In genomic region chr2:153147715-153148114, GRCm38 (mm10) we compare ENCODE assay signal across 9 mouse cellular contexts. TPM values are rescaled to one million over a fixed set of nuclear protein-coding genes. Genes with fewer than 3 reads are reported as not detected.
DNase-seq lines count a peak whose midpoint lies in the region; ATAC-seq and TF ChIP-seq lines count a peak whose summit lies in the region.
"Had no signal": no experiment of that assay in that cellular context is flagged by ENCODE, and none has a peak within 500 bp of the region (broad histone marks: within the 10 kb centered on the region; RNA-seq: fewer than 3 reads in every experiment).

No protein-coding gene starts in this region.

- ATAC-seq in erythroid progenitor cell, adult 5-6 weeks (replicated peaks; ENCODE audit: low FRiP score, poor library complexity, severe bottlenecking) = peak; percentile 76
- ATAC-seq in hematopoietic stem cell, adult 5-6 weeks (replicated peaks in 1 of 2; ENCODE audit: insufficient read depth in 1 of 2, low FRiP score in 2 of 2, low TSS enrichment in 1 of 2, low read depth in 1 of 2, poor library complexity in 2 of 2, severe bottlenecking in 2 of 2) = peak; percentile 78 to 88
- ATAC-seq in megakaryocyte progenitor cell, adult 5-6 weeks (replicated peaks; ENCODE audit: poor library complexity) = peak; percentile 90

- H3K27me3 ChIP-seq in heart, embryonic 10.5 days (ENCODE audit: insufficient read depth, poor library complexity, severe bottlenecking) = peaks cover 16% of the 10 kb centered on the region; the same call in 1 of the 2 replicates

- no peak overlapping the region for H3K27ac ChIP-seq in heart, embryonic 10.5 days
- no peak overlapping the region for H3K27ac ChIP-seq in left cerebral cortex, adult 2 months
- H3K27ac ChIP-seq: liver, embryonic 15.5 days had no signal

- peaks cover 17% of the 10 kb centered on the region; the same call in 1 of the 2 replicates for H3K4me1 ChIP-seq in heart, embryonic 10.5 days
- H3K4me1 ChIP-seq: liver, embryonic 15.5 days had no signal

- intact Hi-C loops in left cerebral cortex, adult 2 months (cut with DNase I) = loop anchor here (5.0 to 10.0 kb wide), 2 partner anchors 267 to 440 kb away; no protein-coding TSS in a partner anchor

- DNase-seq in heart, adult 18-20 months = peak; percentile 68 to 85
- DNase-seq in heart, embryonic 10.5 days (ENCODE audit: low spot score) = no peak
- DNase-seq in brain, adult 2 months (ENCODE audit: low read depth, low spot score) = peak; percentile 77
- DNase-seq in left cerebral cortex, adult 2 months (ENCODE audit: extremely low spot score in 1 of 2, low spot score in 2 of 2) = peak; percentile 57 to 75
- DNase-seq in skeletal muscle tissue, adult 2 months (ENCODE audit: low read depth, low spot score) = peak; percentile 41

- no peak overlapping the region for H3K4me3 ChIP-seq in heart, embryonic 10.5 days
- no peak overlapping the region for H3K4me3 ChIP-seq in left cerebral cortex, adult 2 months
- H3K4me3 ChIP-seq: liver, embryonic 15.5 days had no signal

- H3K9me3 ChIP-seq in heart, embryonic 10.5 days = no peaks in the 10 kb centered on the region
- H3K9me3 ChIP-seq: liver, embryonic 15.5 days had no signal

- peak; percentile 90 for TF ChIP-seq CTCF in left cerebral cortex, adult 2 months (IDR thresholded peaks at IDR 0.05)

- 24% methylated on average over 3 of the region's 3 CpGs for WGBS in heart, embryonic 10.5 days

- H3K36me3 ChIP-seq in heart, embryonic 10.5 days = no peaks in the 10 kb centered on the region
- H3K36me3 ChIP-seq: liver, embryonic 15.5 days had no signal

RNA-seq across cellular contexts. Expression of gene Tm9sf4, which starts 13.4 kb away (rescaled TPM):
- total RNA-seq in heart, adult 18-20 months (2021) = 10 to 100 TPM; 36.6 to 44.4 TPM
- polyA plus RNA-seq in heart, embryonic 10.5 days (2016; fragmentation: Nextera tagmentation; extraction: Ambion mirVana) = 74.4 and 80.4 TPM in 2 replicates
- 18.0 and 21.4 TPM in 2 replicates for total RNA-seq in erythroid progenitor cell, adult 5-6 weeks (2015; ENCODE audit: low replicate concordance)
- 16.9 and 30.3 TPM in 2 replicates for total RNA-seq in erythroid progenitor cell, adult 5-6 weeks (2017; ENCODE audit: low replicate concordance)
- total RNA-seq in hematopoietic stem cell, adult 5-6 weeks (2017) = 62.0 and 83.4 TPM in 2 replicates
- 100 to 1,000 TPM; 112 to 118 TPM for total RNA-seq in left cerebral cortex, adult 2 months (2021)
- 59.2 and 60.4 TPM in 2 replicates for total RNA-seq in megakaryocyte progenitor cell, adult 5-6 weeks (2015)
- 65.8 and 89.2 TPM in 2 replicates for total RNA-seq in megakaryocyte progenitor cell, adult 5-6 weeks (2017)

RNA-seq across cellular contexts. Expression of gene Hck, which starts 39.4 kb away (rescaled TPM):
- total RNA-seq in heart, adult 18-20 months (2021) = 1 to 10 TPM; 1.3 to 1.9 TPM
- 0.48 and 1.3 TPM in 2 replicates for polyA plus RNA-seq in heart, embryonic 10.5 days (2016; fragmentation: Nextera tagmentation; extraction: Ambion mirVana)
- 35.7 and 36.5 TPM in 2 replicates for total RNA-seq in erythroid progenitor cell, adult 5-6 weeks (2015; ENCODE audit: low replicate concordance)
- total RNA-seq in erythroid progenitor cell, adult 5-6 weeks (2017; ENCODE audit: low replicate concordance) = 19.4 and 38.2 TPM in 2 replicates
- total RNA-seq in hematopoietic stem cell, adult 5-6 weeks (2017) = 9.0 and 26.3 TPM in 2 replicates
- total RNA-seq in left cerebral cortex, adult 2 months (2021) = 1 to 10 TPM; 2.0 to 2.1 TPM
- 16.3 and 17.3 TPM in 2 replicates for total RNA-seq in megakaryocyte progenitor cell, adult 5-6 weeks (2015)
- 20.1 and 25.7 TPM in 2 replicates for total RNA-seq in megakaryocyte progenitor cell, adult 5-6 weeks (2017)
